Mouse (Mus musculus) forebrain, embryonic 13.5 days (tissue): ENCODE data around the gene 1700020D05Rik. TPM values are rescaled to one million over a fixed set of nuclear protein-coding genes. Genes with fewer than 3 reads are reported as not detected.

Experiments
- ATAC-seq: fragments of 200-750 bp; cut with Nextera tagmentation; 2 replicates; pipeline ENCODE4 v1.8.0; 2017
- H3K27ac ChIP-seq: fragments of 300-500 bp; sonication (generic); 2 replicates; pipeline ENCODE4 v1.5.1; 2015; ENCODE audit warnings: inconsistent platforms, mild to moderate bottlenecking, moderate library complexity
- H3K27me3 ChIP-seq: fragments of 300-500 bp; sonication (generic); 2 replicates; pipeline ENCODE4 v1.6.1; 2015; ENCODE audit warnings: mild to moderate bottlenecking, inconsistent platforms
- H3K36me3 ChIP-seq: fragments of 300-500 bp; sonication (generic); 2 replicates; pipeline ENCODE4 v1.6.1; 2015; ENCODE audit warnings: mild to moderate bottlenecking, inconsistent platforms; ENCODE audit not compliant: poor library complexity, severe bottlenecking
- H3K4me1 ChIP-seq: fragments of 300-500 bp; sonication (generic); 2 replicates; pipeline ENCODE4 v1.6.1; 2015; ENCODE audit warnings: inconsistent platforms
- H3K4me2 ChIP-seq: fragments of 300-500 bp; sonication (generic); 2 replicates; pipeline ENCODE4 v1.6.1; 2015; ENCODE audit warnings: inconsistent platforms, mild to moderate bottlenecking, moderate library complexity
- H3K4me3 ChIP-seq: fragments of 300-500 bp; sonication (generic); 2 replicates; pipeline ENCODE4 v1.5.1; 2015; ENCODE audit warnings: mild to moderate bottlenecking, inconsistent platforms
- H3K9ac ChIP-seq: fragments of 300-500 bp; sonication (generic); 2 replicates; pipeline ENCODE4 v1.6.1; 2015; ENCODE audit warnings: mild to moderate bottlenecking, inconsistent platforms
- H3K9me3 ChIP-seq: fragments of 300-500 bp; sonication (generic); replicated peaks from 2 replicates; pipeline ENCODE4 v1.6.1; 2016; ENCODE audit warnings: inconsistent platforms
- WGBS: fragments of 180-500 bp; shearing (Covaris S2); methylation state at CpG from one replicate; pipeline ENCODE4 v1.1.7; 2015; 5-methylcytosine and 5-hydroxymethylcytosine counted together
- polyA plus RNA-seq: library from polyadenylated mRNA; unstranded; fragments of >200 nt; fragmentation: Nextera tagmentation; extraction: Ambion mirVana; gene quantifications from 2 replicates; pipeline ENCODE4 v1.2.1, GENCODE M21; 2015

1700020D05Rik gene
- polyA plus RNA-seq, 1 experiment from 2014 or later: 0.27 TPM

- H3K9ac ChIP-seq: peak overlapping the region; percentile 21; the same call in 1 of the 2 replicates
- H3K4me1 ChIP-seq: peaks cover 13% of the 10 kb centered on the region
- H3K9me3 ChIP-seq: no peaks in the 10 kb centered on the region
- H3K4me3 ChIP-seq: no peak overlapping the region
- 92% methylated on average over 6 of the region's 6 CpGs for WGBS
- no peak overlapping the region for H3K27ac ChIP-seq
- no peaks in the 10 kb centered on the region for H3K27me3 ChIP-seq
- H3K4me2 ChIP-seq: no peak overlapping the region
- peaks cover 59% of the 10 kb centered on the region for H3K36me3 ChIP-seq
- no peak for ATAC-seq
Measured at GRCm38 (mm10) chr19:5466916-5467500, 36.6 kb downstream of the 1700020D05Rik start.

DNA sequence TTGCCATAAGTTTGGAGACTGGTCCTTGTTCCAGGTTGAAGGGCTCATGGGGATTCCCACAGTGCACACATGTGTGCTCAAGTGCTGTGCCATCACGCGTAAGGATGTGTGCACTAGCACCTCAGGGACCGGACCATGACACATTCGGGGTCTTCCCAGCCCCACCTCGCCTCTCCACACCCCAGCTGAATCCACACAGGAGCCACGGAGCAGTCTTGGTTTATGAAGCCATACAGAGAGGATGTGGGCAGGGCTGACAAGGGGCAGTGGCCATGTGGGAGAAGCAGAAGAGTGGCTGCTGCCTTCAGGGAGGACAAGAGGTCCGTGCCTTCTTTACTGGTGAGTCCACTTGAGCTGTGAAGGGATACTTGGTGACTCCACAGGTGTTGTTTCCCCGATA, 38.5 kb downstream of the 1700020D05Rik start:
- no peaks in the 10 kb centered on the region for H3K27me3 ChIP-seq
- WGBS: 94% methylated on average over 8 of the region's 8 CpGs
- H3K9ac ChIP-seq: no peak overlapping the region
- H3K9me3 ChIP-seq: no peaks in the 10 kb centered on the region
- H3K4me3 ChIP-seq: no peak overlapping the region
- no peak overlapping the region for H3K4me2 ChIP-seq
- peaks cover 26% of the 10 kb centered on the region for H3K4me1 ChIP-seq
- H3K27ac ChIP-seq: no peak overlapping the region
- H3K36me3 ChIP-seq: peaks cover 59% of the 10 kb centered on the region
- ATAC-seq: no peak

- WGBS: 40% methylated on average over 15 of the region's 15 CpGs
Measured at GRCm38 (mm10) chr19:5463791-5464562, 39.6 kb downstream of the 1700020D05Rik start.

GRCm38 (mm10) chr19:5463212-5463611, 40.4 kb downstream of the 1700020D05Rik start:
- peaks cover 31% of the 10 kb centered on the region for H3K4me1 ChIP-seq
- peaks cover 59% of the 10 kb centered on the region for H3K36me3 ChIP-seq
- H3K27me3 ChIP-seq: peaks cover 4% of the 10 kb centered on the region; the same call in 1 of the 2 replicates
- WGBS: 92% methylated on average over 9 of the region's 9 CpGs
- no peak overlapping the region for H3K4me2 ChIP-seq
- no peak for ATAC-seq
- H3K9me3 ChIP-seq: no peaks in the 10 kb centered on the region
- H3K27ac ChIP-seq: no peak overlapping the region
- H3K9ac ChIP-seq: no peak overlapping the region
- no peak overlapping the region for H3K4me3 ChIP-seq

More at GRCm38 (mm10) chr19:5463791-5464562, 39.6 kb downstream of the 1700020D05Rik start:
- peaks cover 31% of the 10 kb centered on the region for H3K4me1 ChIP-seq
- peak; percentile 55 for ATAC-seq
- peaks cover 59% of the 10 kb centered on the region for H3K36me3 ChIP-seq
- peak overlapping the region; percentile 31 for H3K4me3 ChIP-seq
- H3K4me2 ChIP-seq: peak overlapping the region; percentile 56
- H3K27ac ChIP-seq: peak overlapping the region; percentile 70
- peak overlapping the region; percentile 62 for H3K9ac ChIP-seq
- no peaks in the 10 kb centered on the region for H3K9me3 ChIP-seq
- H3K27me3 ChIP-seq: peaks cover 2% of the 10 kb centered on the region; the same call in 1 of the 2 replicates

- H3K9me3 ChIP-seq: no peaks in the 10 kb centered on the region
- peak overlapping the region; percentile 97 for H3K4me2 ChIP-seq
- H3K4me3 ChIP-seq: peak overlapping the region; percentile 80
- no peak overlapping the region for H3K27ac ChIP-seq
- 92% methylated on average over 6 of the region's 6 CpGs for WGBS
- H3K27me3 ChIP-seq: peaks cover 4% of the 10 kb centered on the region; the same call in 1 of the 2 replicates
- H3K36me3 ChIP-seq: peaks cover 43% of the 10 kb centered on the region
- peak overlapping the region; percentile 84; the same call in 1 of the 2 replicates for H3K9ac ChIP-seq
- H3K4me1 ChIP-seq: peaks cover 39% of the 10 kb centered on the region
- no peak for ATAC-seq
Measured at GRCm38 (mm10) chr19:5461411-5461810, 42.2 kb downstream of the 1700020D05Rik start.

DNA sequence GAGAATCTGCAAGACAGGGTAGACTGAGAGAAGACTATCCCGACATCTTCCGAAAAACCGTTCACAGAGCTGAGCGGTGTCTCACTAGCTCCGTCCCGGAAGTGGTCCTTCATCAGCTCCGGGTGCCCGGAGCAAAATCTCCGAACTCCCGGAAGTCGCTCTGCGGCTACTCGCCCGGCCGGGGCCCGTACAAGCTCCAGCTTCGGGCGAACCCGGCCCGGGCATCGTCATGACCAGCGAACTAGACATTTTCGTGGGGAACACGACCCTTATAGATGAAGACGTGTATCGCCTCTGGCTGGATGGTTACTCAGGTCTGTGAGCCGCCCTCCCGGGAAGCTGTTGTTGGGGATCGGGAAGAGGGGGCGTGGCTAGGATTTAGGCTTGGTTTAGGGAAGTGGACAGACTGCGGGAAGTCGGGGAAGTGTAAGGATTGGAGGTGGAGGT, 43.1 kb downstream of the 1700020D05Rik start, which contains the start of gene Fibp:
TSS of gene Fibp (plus strand) at position 151 of the 447 bp plus-strand sequence.
- ATAC-seq: peak; percentile 63
- peak within 1 kb of the TSS; percentile 80 for H3K4me3 ChIP-seq
- peak within 1 kb of the TSS; percentile 84 for H3K9ac ChIP-seq
- WGBS: under 1% methylated on average over 32 of the region's 32 CpGs
- H3K4me1 ChIP-seq: peaks cover 48% of the 10 kb centered on the region
- H3K36me3 ChIP-seq: peaks cover 33% of the 10 kb centered on the region
- H3K27me3 ChIP-seq: peaks cover 4% of the 10 kb centered on the region; the same call in 1 of the 2 replicates
- no peaks in the 10 kb centered on the region for H3K9me3 ChIP-seq
- H3K4me2 ChIP-seq: peak within 1 kb of the TSS; percentile 97
- H3K27ac ChIP-seq: peak within 1 kb of the TSS; percentile 68

DNA sequence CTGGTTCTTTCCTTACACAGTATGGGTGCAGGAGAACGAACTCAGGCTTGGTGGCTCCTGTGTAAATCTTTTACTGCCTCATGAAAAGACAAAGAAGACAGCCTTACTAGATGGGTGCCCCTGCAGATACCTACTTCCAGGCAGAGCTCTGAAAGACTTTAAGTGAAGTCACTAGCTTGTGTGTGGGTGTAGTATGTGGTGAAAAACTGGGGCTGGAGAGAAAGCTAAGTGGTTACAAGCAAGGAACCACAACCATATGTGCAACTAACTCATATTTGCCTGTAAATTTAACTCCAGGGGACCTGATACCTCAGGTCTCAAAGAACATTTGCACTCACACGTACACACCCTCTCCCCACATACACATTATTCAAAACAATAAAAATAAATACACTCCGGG, 43.7 kb downstream of the 1700020D05Rik start:
- Histone ChIP-seq H3K27me3 (peaks cover 4% of the 10 kb centered on the region; the same call in 1 of the 2 replicates), H3K9me3 (no peaks in the 10 kb centered on the region), H3K4me1 (peaks cover 54% of the 10 kb centered on the region), H3K9ac (peak overlapping the region; percentile 84), H3K36me3 (peaks cover 27% of the 10 kb centered on the region), H3K4me3 (peak overlapping the region; percentile 80), H3K27ac (peak overlapping the region; percentile 68), H3K4me2 (peak overlapping the region; percentile 97)
- 24% methylated on average over 3 of the region's 3 CpGs for WGBS
- no peak for ATAC-seq

- Histone ChIP-seq H3K27ac (no peak overlapping the region), H3K27me3 (peaks cover 4% of the 10 kb centered on the region; the same call in 1 of the 2 replicates), H3K36me3 (peaks cover 24% of the 10 kb centered on the region), H3K9me3 (no peaks in the 10 kb centered on the region), H3K4me1 (peaks cover 54% of the 10 kb centered on the region), H3K9ac (no peak overlapping the region), H3K4me2 (no peak overlapping the region), H3K4me3 (no peak overlapping the region)
- WGBS: 66% methylated on average over 7 of the region's 7 CpGs
- no peak for ATAC-seq
Measured at GRCm38 (mm10) chr19:5459019-5459418, 44.6 kb downstream of the 1700020D05Rik start.

GRCm38 (mm10) chr19:5457746-5458442, 45.7 kb downstream of the 1700020D05Rik start, which contains the start of gene Ccdc85b:
Gene Ccdc85b, minus strand, starts transcription at chr19:5457894.
- no peak; the same call in 1 of the 2 replicates for ATAC-seq
- H3K36me3 ChIP-seq: peaks cover 17% of the 10 kb centered on the region
- peak within 1 kb of the TSS; percentile 77 for H3K4me3 ChIP-seq
- no peaks in the 10 kb centered on the region for H3K9me3 ChIP-seq
- 14% methylated on average over 14 of the region's 14 CpGs for WGBS
- peak within 1 kb of the TSS; percentile 99 for H3K4me2 ChIP-seq
- H3K4me1 ChIP-seq: peaks cover 49% of the 10 kb centered on the region
- H3K27ac ChIP-seq: peak within 1 kb of the TSS; percentile 96
- peaks cover 4% of the 10 kb centered on the region; the same call in 1 of the 2 replicates for H3K27me3 ChIP-seq
- H3K9ac ChIP-seq: peak within 1 kb of the TSS; percentile 89

- ATAC-seq: peak; percentile 95
Measured at GRCm38 (mm10) chr19:5456922-5457745, 46.5 kb downstream of the 1700020D05Rik start.

More at GRCm38 (mm10) chr19:5456922-5457745, 46.5 kb downstream of the 1700020D05Rik start:
- peak overlapping the region; percentile 89 for H3K9ac ChIP-seq
- H3K9me3 ChIP-seq: no peaks in the 10 kb centered on the region
- H3K27me3 ChIP-seq: peaks cover 4% of the 10 kb centered on the region; the same call in 1 of the 2 replicates
- WGBS: under 1% methylated on average over 70 of the region's 70 CpGs
- peak overlapping the region; percentile 99 for H3K4me2 ChIP-seq
- H3K27ac ChIP-seq: peak overlapping the region; percentile 96
- peak overlapping the region; percentile 77 for H3K4me3 ChIP-seq
- peaks cover 9% of the 10 kb centered on the region; the same call in 1 of the 2 replicates for H3K36me3 ChIP-seq
- peaks cover 49% of the 10 kb centered on the region for H3K4me1 ChIP-seq
